Mouse (Mus musculus) ES-E14 (cell line): ENCODE measurements around the gene Hsd17b10. TPM values are rescaled to one million over a fixed set of nuclear protein-coding genes. Genes with fewer than 3 reads are reported as not detected.

Experiments
- DNase-seq: peaks from one replicate; pipeline ENCODE4 v3.0.0-alpha.2; 2013; ENCODE audit warnings: low read depth, low spot score
- H3K27ac ChIP-seq: 2 replicates; pipeline ENCODE4 v1.5.1; 2012; ENCODE audit warnings: low read depth, mild to moderate bottlenecking, low read length, moderate library complexity, mixed read lengths; ENCODE audit not compliant: poor library complexity, insufficient read depth, severe bottlenecking
- H3K36me3 ChIP-seq: 2 replicates; pipeline ENCODE4 v1.6.1; 2012; ENCODE audit warnings: mild to moderate bottlenecking, low read length, moderate library complexity, mixed read lengths; ENCODE audit not compliant: control insufficient read depth, poor library complexity, insufficient read depth, severe bottlenecking
- H3K4me1 ChIP-seq, 2 experiments: fragments of 150-350 bp in 1 of 2; sonication (generic) in 1 of 2; 2 replicates each; pipeline ENCODE4 v1.6.1; 2012; ENCODE audit warnings: low read length in 2 of 2, mild to moderate bottlenecking in 1 of 2, mixed read lengths in 1 of 2; ENCODE audit not compliant: control insufficient read depth in 2 of 2, insufficient read depth in 2 of 2, poor library complexity in 1 of 2
- H3K4me3 ChIP-seq, 2 experiments: fragments of 150-350 bp in 1 of 2; sonication (generic) in 1 of 2; 2 replicates each; pipeline ENCODE4 v1.5.1; 2012; ENCODE audit warnings: low read length in 2 of 2, low read depth in 1 of 2, mild to moderate bottlenecking in 1 of 2, mixed read lengths in 1 of 2; ENCODE audit not compliant: insufficient read depth in 1 of 2, poor library complexity in 1 of 2, severe bottlenecking in 1 of 2
- H3K9ac ChIP-seq: 2 replicates; pipeline ENCODE4 v1.6.1; 2012; ENCODE audit warnings: low read depth, mild to moderate bottlenecking, low read length, mixed read lengths; ENCODE audit not compliant: poor library complexity, insufficient read depth, severe bottlenecking
- H3K9me3 ChIP-seq: fragments of 150-350 bp; sonication (generic); 2 replicates; pipeline ENCODE4 v1.6.1; 2012; ENCODE audit warnings: low read depth, mild to moderate bottlenecking, low read length; ENCODE audit not compliant: control insufficient read depth, insufficient read depth
- CHD2 ChIP-seq: IDR thresholded peaks from 2 replicates; pipeline ENCODE4 v1.6.1; 2014; ENCODE audit warnings: mild to moderate bottlenecking, low read depth, low read length, inconsistent platforms
- HCFC1 ChIP-seq: IDR thresholded peaks from 2 replicates; pipeline ENCODE4 v1.6.1; 2012; ENCODE audit warnings: low read length, inconsistent platforms, borderline replicate concordance; ENCODE audit not compliant: insufficient read depth
- MAFK ChIP-seq: IDR thresholded peaks from 2 replicates; pipeline ENCODE4 v1.6.1; 2014; ENCODE audit warnings: mild to moderate bottlenecking, low read depth, low read length, inconsistent platforms; ENCODE audit not compliant: insufficient read depth
- ZC3H11A ChIP-seq: IDR thresholded peaks from 2 replicates; pipeline ENCODE4 v1.6.1; 2012; ENCODE audit warnings: low read depth, mild to moderate bottlenecking, inconsistent platforms, low read length, borderline replicate concordance
- ZNF384 ChIP-seq: IDR thresholded peaks from 2 replicates; pipeline ENCODE4 v1.6.1; 2012; ENCODE audit warnings: low read depth, low read length, inconsistent platforms
- in situ Hi-C, 2 experiments: fragments of 600-800 bp; cut with MboI; formaldehyde crosslinking; loops; one replicate each; pipeline ENCODE4 v1.15.1; 2025; ENCODE audit warnings: low sequenced_read_pairs in 2 of 2, inconsistent platforms in 1 of 2; ENCODE audit not compliant: unreplicated experiment in 2 of 2
- total RNA-seq: library from RNA; depleted of rRNA; stranded (reverse); fragments of 300-350 nt; gene quantifications from 2 replicates; pipeline ENCODE4 v1.2.3, GENCODE M21; 2012

Hsd17b10 gene
- total RNA-seq, 1 experiment: 69.9 TPM

DNA sequence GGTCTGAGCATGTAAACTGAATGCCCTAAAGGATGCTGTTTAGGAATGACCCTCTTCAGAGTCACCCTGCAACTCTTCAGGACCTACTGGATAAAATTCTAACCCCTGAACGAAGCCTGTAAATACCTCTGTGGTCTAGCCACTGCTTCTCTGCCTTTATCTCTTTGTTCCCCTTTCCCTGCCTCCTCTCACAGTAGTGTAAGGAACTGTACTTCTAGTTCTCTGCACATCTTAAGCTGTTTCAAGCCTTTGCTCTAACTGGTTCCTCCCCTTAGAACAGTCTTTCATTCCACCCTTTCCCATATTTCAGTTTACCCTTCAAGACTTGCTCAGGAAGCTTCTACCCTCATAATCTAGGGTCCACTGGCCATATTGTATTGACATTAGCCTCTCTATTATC, 6.2 kb downstream of the Hsd17b10 start:
- Histone ChIP-seq H3K9ac (no peak overlapping the region), H3K4me1 (no peaks in the 10 kb centered on the region), H3K36me3 (peaks cover 15% of the 10 kb centered on the region), H3K27ac (no peak overlapping the region), H3K4me3 (no peak overlapping the region), H3K9me3 (no peaks in the 10 kb centered on the region)
- TF ChIP-seq HCFC1 (no peak), MAFK (no peak), ZNF384 (no peak), ZC3H11A (no peak), CHD2 (no peak)
- no peak for DNase-seq
- in situ Hi-C loops: no loop called here

DNA sequence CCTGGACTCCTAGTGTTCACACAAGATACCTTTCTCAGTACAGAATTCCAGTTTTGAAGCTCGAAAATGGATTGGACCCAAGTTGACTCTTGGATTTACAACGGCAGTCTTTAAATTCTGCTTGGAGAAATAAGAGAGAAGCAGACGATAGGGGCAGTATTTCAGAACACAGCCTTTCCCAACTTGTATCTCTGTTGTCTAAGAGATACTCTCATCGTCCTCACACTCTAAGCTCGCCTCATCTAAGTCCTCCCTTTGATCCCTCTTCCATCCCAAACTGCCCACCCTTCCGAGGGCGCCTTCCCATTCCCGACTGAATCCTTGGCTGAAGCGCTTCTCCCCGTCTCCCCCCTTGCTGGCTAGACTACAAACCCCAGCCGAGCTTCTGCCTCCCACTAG, 14.1 kb downstream of the Hsd17b10 start:
- no peaks in the 10 kb centered on the region; the same call in 1 of the 2 replicates for H3K36me3 ChIP-seq
- H3K9ac ChIP-seq: peak overlapping the region; percentile 97
- H3K27ac ChIP-seq: peak overlapping the region; percentile 80; the same call in 1 of the 2 replicates
- H3K9me3 ChIP-seq: no peaks in the 10 kb centered on the region
- no peaks in the 10 kb centered on the region for H3K4me1 ChIP-seq
- in situ Hi-C loops: no loop called here
- TF ChIP-seq ZNF384: no peak
- TF ChIP-seq CHD2: no peak
- no peak for TF ChIP-seq ZC3H11A
- no peak for TF ChIP-seq MAFK
- TF ChIP-seq HCFC1: no peak
- peak overlapping the region; percentile 92 to 93 for H3K4me3 ChIP-seq
- DNase-seq: no peak

DNA sequence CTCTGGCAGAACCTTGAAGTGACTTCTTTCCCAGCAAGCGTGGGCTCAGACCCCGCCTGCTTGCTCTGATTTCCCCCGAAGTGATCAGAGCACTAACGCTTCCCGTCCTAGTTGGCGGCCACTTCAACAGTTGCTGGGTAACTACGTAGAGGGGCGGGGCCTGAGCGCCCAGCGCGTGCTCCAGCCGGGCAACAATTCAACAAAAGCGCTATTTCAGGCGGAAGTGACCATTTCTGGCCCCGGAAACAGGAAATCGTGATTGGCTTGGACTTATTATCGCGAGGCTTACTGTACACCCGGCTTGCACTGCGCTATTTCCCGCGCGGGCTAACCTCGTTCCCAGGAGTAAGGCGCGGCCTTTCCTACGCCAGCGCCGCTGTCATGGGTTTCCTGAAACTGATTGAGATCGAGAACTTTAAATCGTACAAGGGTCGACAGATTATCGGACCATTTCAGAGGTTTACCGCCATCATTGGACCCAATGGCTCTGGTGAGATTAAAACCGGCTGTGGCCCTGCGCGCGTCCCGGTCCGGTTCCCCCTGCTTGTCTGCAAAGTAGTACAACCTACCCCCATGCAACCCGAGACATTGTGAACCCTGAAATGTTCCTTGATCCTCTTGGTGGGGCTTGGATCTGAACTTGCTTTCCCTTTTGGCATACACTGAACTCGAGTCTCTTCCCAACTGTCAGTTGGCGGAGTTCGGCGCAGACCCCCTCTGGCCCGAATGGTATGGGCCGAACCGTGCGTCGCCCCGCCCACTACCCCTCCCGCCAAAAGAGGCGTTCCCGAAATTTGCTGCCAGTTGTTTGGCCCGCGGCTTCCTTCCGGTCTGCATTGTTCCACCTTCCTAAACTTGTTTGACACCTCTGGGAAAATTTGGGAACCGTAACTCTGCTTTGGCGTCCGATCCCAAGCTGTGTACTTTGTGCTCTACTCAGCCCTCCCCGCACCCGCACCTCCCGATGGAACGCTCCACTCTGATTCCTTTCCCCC, 14.8 kb downstream of the Hsd17b10 start, which contains the start of the genes Ribc1 and Smc1a:
Gene Ribc1, minus strand, starts transcription at position 145 of the 995 bp plus-strand sequence.
Gene Smc1a, plus strand, starts transcription at position 278 of the 995 bp plus-strand sequence.
- peak; percentile 72 for DNase-seq
- H3K4me3 ChIP-seq: peak within 1 kb of the TSS; percentile 92 to 96
- peak within 1 kb of the TSS; percentile 84 for H3K27ac ChIP-seq
- in situ Hi-C loops: no loop called here
- no peaks in the 10 kb centered on the region for H3K4me1 ChIP-seq
- H3K9ac ChIP-seq: peak within 1 kb of the TSS; percentile 98
- H3K36me3 ChIP-seq: no peaks in the 10 kb centered on the region; the same call in 1 of the 2 replicates
- TF ChIP-seq HCFC1: no peak
- TF ChIP-seq CHD2: peak; percentile 77
- no peak for TF ChIP-seq ZNF384
- TF ChIP-seq ZC3H11A: no peak
- TF ChIP-seq MAFK: no peak
- no peaks in the 10 kb centered on the region for H3K9me3 ChIP-seq

DNA sequence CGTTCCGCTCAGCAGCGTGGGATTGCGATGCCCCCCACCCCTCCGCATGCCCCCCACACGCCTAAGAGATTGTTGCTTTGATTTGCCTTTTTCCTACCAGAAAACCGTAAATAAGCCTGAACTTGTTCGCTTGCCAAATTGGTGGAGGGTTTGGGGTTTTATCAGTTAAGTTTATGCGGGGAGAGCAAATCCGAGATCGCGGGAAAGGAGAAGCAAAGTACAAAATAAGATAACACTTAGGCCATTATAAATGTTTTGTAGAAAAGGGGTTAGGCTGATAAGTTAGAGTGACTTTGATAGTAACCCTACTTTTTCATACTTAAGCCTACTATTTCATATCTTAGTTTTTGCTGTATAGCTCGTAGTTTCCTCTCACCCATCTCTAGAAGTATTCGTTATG, 15.5 kb downstream of the Hsd17b10 start:
- no peak for DNase-seq
- in situ Hi-C loops: no loop called here
- 0 out of 2 replicates have a peak overlapping the region, but pooled peaks have one; percentile 33 for H3K27ac ChIP-seq

More for the DNA sequence above, 15.5 kb downstream of the Hsd17b10 start:
- peak overlapping the region; percentile 98 for H3K9ac ChIP-seq
- H3K4me1 ChIP-seq: no peaks in the 10 kb centered on the region
- no peaks in the 10 kb centered on the region for H3K9me3 ChIP-seq
- TF ChIP-seq CHD2 (no peak), ZNF384 (no peak)
- no peaks in the 10 kb centered on the region; the same call in 1 of the 2 replicates for H3K36me3 ChIP-seq
- peak overlapping the region; percentile 92 to 96 for H3K4me3 ChIP-seq
